Mouse (Mus musculus): ENCODE measurements at regions not wholly inside any gene's neighbourhood (a gene's known extent, or its start where the extent isn't known, plus 50 kb on each side); places are given as distances from the start of the nearest gene placed in this dataset.

DNA sequence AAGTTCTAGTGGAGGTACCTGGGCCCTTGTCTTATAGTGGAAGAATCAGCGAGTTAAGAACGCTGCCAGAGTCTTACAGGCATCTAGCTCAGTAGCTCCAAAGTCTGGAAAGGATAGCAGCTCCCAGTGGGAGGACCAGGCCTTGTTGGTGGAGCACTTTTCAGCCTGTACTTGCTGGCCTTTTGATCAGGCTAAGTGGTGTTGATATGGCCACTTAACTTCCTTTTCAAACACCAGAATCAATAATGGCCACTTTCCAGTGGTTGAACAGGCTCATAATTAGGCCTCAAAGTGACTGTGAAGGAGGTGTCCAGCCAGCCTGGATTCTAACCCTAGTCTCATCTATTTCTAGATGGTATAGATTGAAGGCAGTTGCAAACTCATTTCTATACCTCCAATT lies 57.7 kb upstream of the Sertad2 start:
- H3K4me3 ChIP-seq: no peak overlapping the region
- no peak for TF ChIP-seq MYOG (IDR thresholded peaks at IDR 0.05; ENCODE audit: control insufficient read depth in 1 of 3, insufficient read depth in 1 of 3, insufficient read length in 2 of 3, low read depth in 2 of 3)
- no peak for TF ChIP-seq USF1 (IDR thresholded peaks at IDR 0.05; ENCODE audit: low read depth)
- TF ChIP-seq E2F4 (IDR thresholded peaks at IDR 0.05; ENCODE audit: insufficient read depth): no peak
- no peak for TF ChIP-seq REST (IDR thresholded peaks at IDR 0.05; ENCODE audit: insufficient read depth, insufficient read length)
- TF ChIP-seq MYOD1 (IDR thresholded peaks at IDR 0.05; ENCODE audit: control insufficient read depth in 1 of 3, insufficient read length in 2 of 3, low read depth in 2 of 3): no peak
- no peaks in the 10 kb centered on the region for H3K36me3 ChIP-seq (ENCODE audit: control insufficient read depth, insufficient read depth)
- H3K79me2 ChIP-seq (ENCODE audit: control insufficient read depth, insufficient read depth): no peaks in the 10 kb centered on the region
- H3K27me3 ChIP-seq (ENCODE audit: control insufficient read depth, insufficient read depth, insufficient read length): no peaks in the 10 kb centered on the region
- H3ac ChIP-seq (ENCODE audit: control insufficient read depth, insufficient read length): no peak overlapping the region
- H3K4me2 ChIP-seq (ENCODE audit: low read depth): no peak overlapping the region

Data from myocyte (in vitro differentiated cells).